Mouse (Mus musculus): ENCODE measurements around the gene Dph2. TPM values are rescaled to one million over a fixed set of nuclear protein-coding genes. Genes with fewer than 3 reads are reported as not detected.

Gene Dph2
- polyA plus RNA-seq, 1 experiment: 8.0 TPM

DNA sequence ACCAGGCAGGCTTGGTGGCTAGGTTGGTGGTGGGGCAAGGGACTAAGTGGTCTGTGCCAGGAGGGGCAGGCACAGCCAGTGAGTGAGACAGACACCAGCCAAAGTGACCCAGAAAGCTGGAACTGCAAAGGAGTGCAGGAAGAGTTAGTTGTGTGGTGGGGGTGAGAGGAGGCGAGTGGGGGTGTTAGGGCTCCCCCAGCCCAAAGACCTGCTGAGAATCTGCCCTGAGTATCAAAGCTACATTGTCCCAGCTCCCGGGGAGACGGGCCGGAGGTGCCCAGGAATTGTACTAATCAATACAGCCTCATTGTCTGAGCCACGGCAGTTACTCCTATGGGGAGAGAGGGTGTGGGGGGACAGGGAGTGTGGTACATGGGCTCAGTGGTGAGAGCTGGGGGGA is 42.3 kb downstream of the Dph2 start:
- no peak for TF ChIP-seq POLR2A (IDR thresholded peaks at IDR 0.05; ENCODE audit: insufficient read depth, low read length)
- Histone ChIP-seq H3K27me3 (ENCODE audit: control insufficient read depth, insufficient read depth, low read length, poor library complexity, severe bottlenecking) (no peaks in the 10 kb centered on the region), H3K4me3 (ENCODE audit: low read depth, low read length) (no peak overlapping the region), H3K27ac (ENCODE audit: insufficient read depth, low read length) (no peak overlapping the region), H3K9me3 (replicated peaks; ENCODE audit: control insufficient read depth, insufficient read depth, low read length, poor library complexity, severe bottlenecking) (no peaks in the 10 kb centered on the region), H3K9ac (ENCODE audit: low read depth, poor library complexity, severe bottlenecking) (no peak overlapping the region), H3K4me1 (ENCODE audit: control insufficient read depth, insufficient read depth, low read length) (no peaks in the 10 kb centered on the region), H3K36me3 (ENCODE audit: control insufficient read depth, insufficient read depth, low read length, poor library complexity, severe bottlenecking) (no peaks in the 10 kb centered on the region)

DNA sequence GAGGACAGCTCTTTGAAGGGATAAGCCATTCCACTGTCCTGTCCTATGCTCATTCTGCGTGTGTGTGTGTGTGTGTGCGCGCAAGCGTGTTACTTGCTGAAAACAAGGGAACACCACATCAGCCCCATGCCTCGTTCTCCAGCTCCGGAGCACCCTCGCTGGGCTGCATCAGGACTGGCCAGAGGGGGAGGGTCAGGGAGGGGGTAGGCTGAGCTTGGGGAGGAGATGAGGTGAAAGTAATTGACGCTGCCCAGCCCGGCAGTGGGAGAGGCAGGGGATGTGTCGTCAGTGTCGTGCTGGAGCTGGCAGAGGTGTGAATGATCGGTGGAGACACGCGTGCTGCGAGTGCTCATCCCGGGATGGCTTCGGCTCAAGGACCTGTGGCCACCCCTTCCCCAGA is 42.8 kb downstream of the Dph2 start:
- TF ChIP-seq CTCF (IDR thresholded peaks at IDR 0.05; ENCODE audit: low read depth, low read length) (no peak), POLR2A (IDR thresholded peaks at IDR 0.05; ENCODE audit: insufficient read depth, low read length) (no peak), EP300 (IDR thresholded peaks at IDR 0.05; ENCODE audit: insufficient read depth, low read depth, low read length) (no peak)
- H3K36me3 ChIP-seq (ENCODE audit: control insufficient read depth, insufficient read depth, low read length, poor library complexity, severe bottlenecking): no peaks in the 10 kb centered on the region
- no peaks in the 10 kb centered on the region for H3K4me1 ChIP-seq (ENCODE audit: control insufficient read depth, insufficient read depth, low read length)
- no peak overlapping the region for H3K27ac ChIP-seq (ENCODE audit: insufficient read depth, low read length)
- H3K4me3 ChIP-seq (ENCODE audit: low read depth, low read length): no peak overlapping the region
- no peaks in the 10 kb centered on the region for H3K27me3 ChIP-seq (ENCODE audit: control insufficient read depth, insufficient read depth, low read length, poor library complexity, severe bottlenecking)
- H3K9me3 ChIP-seq (replicated peaks; ENCODE audit: control insufficient read depth, insufficient read depth, low read length, poor library complexity, severe bottlenecking): no peaks in the 10 kb centered on the region
- H3K9ac ChIP-seq (ENCODE audit: low read depth, poor library complexity, severe bottlenecking): no peak overlapping the region

DNA sequence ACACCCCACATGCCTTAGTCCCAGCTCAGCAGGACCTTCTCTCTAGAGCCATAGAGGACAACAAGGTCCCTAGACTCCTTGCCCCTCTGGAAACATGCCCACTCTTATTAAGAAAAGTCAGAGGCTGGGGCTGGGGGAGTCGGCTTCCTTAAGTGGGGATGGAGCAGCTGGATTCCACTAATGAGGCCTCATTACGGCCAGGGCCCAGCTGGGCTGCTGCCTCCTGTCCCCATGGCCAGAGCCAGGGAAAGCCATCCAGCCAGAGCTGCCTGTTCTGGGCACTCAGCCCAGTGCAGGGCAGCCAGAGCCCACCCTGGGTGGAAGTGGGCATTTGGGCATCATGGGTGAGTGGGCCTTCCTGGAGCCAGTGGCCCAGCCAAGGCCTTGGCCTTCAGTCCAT is 44.8 kb downstream of the Dph2 start:
- no peak overlapping the region for H3K9ac ChIP-seq (ENCODE audit: low read depth, poor library complexity, severe bottlenecking)
- H3K9me3 ChIP-seq (replicated peaks; ENCODE audit: control insufficient read depth, insufficient read depth, low read length, poor library complexity, severe bottlenecking): no peaks in the 10 kb centered on the region
- TF ChIP-seq POLR2A (IDR thresholded peaks at IDR 0.05; ENCODE audit: insufficient read depth, low read length) (no peak), EP300 (IDR thresholded peaks at IDR 0.05; ENCODE audit: insufficient read depth, low read depth, low read length) (no peak), CTCF (IDR thresholded peaks at IDR 0.05; ENCODE audit: low read depth, low read length) (no peak)
- H3K4me3 ChIP-seq (ENCODE audit: low read depth, low read length): no peak overlapping the region
- H3K27me3 ChIP-seq (ENCODE audit: control insufficient read depth, insufficient read depth, low read length, poor library complexity, severe bottlenecking): no peaks in the 10 kb centered on the region
- H3K4me1 ChIP-seq (ENCODE audit: control insufficient read depth, insufficient read depth, low read length): no peaks in the 10 kb centered on the region
- no peaks in the 10 kb centered on the region for H3K36me3 ChIP-seq (ENCODE audit: control insufficient read depth, insufficient read depth, low read length, poor library complexity, severe bottlenecking)
- H3K27ac ChIP-seq (ENCODE audit: insufficient read depth, low read length): no peak overlapping the region

GRCm38 (mm10) chr4:117846261-117846660 is 45.6 kb downstream of the Dph2 start:
- Histone ChIP-seq H3K27me3 (ENCODE audit: control insufficient read depth, insufficient read depth, low read length, poor library complexity, severe bottlenecking) (no peaks in the 10 kb centered on the region), H3K36me3 (ENCODE audit: control insufficient read depth, insufficient read depth, low read length, poor library complexity, severe bottlenecking) (no peaks in the 10 kb centered on the region), H3K9ac (ENCODE audit: low read depth, poor library complexity, severe bottlenecking) (no peak overlapping the region), H3K4me3 (ENCODE audit: low read depth, low read length) (no peak overlapping the region), H3K4me1 (ENCODE audit: control insufficient read depth, insufficient read depth, low read length) (no peaks in the 10 kb centered on the region), H3K27ac (ENCODE audit: insufficient read depth, low read length) (no peak overlapping the region), H3K9me3 (replicated peaks; ENCODE audit: control insufficient read depth, insufficient read depth, low read length, poor library complexity, severe bottlenecking) (no peaks in the 10 kb centered on the region)
- TF ChIP-seq CTCF (IDR thresholded peaks at IDR 0.05; ENCODE audit: low read depth, low read length) (no peak), EP300 (IDR thresholded peaks at IDR 0.05; ENCODE audit: insufficient read depth, low read depth, low read length) (no peak)

DNA sequence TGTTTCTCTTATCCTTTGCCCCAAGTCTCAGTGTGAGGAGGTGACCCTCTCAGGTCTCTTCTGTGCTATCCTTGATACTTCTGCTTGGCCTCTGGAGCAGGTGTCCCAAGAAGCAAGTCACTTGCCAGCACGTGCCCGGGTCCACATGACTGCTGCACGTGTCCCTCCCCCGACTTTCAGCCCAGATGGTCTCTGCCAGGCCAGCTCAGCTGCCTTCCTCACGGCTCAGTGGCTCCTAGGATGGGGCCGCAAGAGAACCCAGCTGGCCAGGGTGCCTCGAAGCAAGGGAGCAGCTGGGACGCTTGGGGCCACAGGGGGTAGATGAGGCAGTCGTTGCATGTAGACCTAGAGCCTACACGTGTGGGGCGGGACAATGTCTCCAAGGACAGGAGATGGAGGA is 46.5 kb downstream of the Dph2 start:
- Histone ChIP-seq H3K9me3 (replicated peaks; ENCODE audit: control insufficient read depth, insufficient read depth, low read length, poor library complexity, severe bottlenecking) (no peaks in the 10 kb centered on the region), H3K36me3 (ENCODE audit: control insufficient read depth, insufficient read depth, low read length, poor library complexity, severe bottlenecking) (no peaks in the 10 kb centered on the region), H3K27me3 (ENCODE audit: control insufficient read depth, insufficient read depth, low read length, poor library complexity, severe bottlenecking) (no peaks in the 10 kb centered on the region), H3K27ac (ENCODE audit: insufficient read depth, low read length) (no peak overlapping the region), H3K9ac (ENCODE audit: low read depth, poor library complexity, severe bottlenecking) (no peak overlapping the region), H3K4me3 (ENCODE audit: low read depth, low read length) (no peak overlapping the region), H3K4me1 (ENCODE audit: control insufficient read depth, insufficient read depth, low read length) (no peaks in the 10 kb centered on the region)
- TF ChIP-seq EP300 (IDR thresholded peaks at IDR 0.05; ENCODE audit: insufficient read depth, low read depth, low read length) (no peak), CTCF (IDR thresholded peaks at IDR 0.05; ENCODE audit: low read depth, low read length) (no peak), POLR2A (IDR thresholded peaks at IDR 0.05; ENCODE audit: insufficient read depth, low read length) (no peak)

- Histone ChIP-seq H3K36me3 (ENCODE audit: control insufficient read depth, insufficient read depth, low read length, poor library complexity, severe bottlenecking) (no peaks in the 10 kb centered on the region), H3K9ac (ENCODE audit: low read depth, poor library complexity, severe bottlenecking) (no peak overlapping the region), H3K27me3 (ENCODE audit: control insufficient read depth, insufficient read depth, low read length, poor library complexity, severe bottlenecking) (no peaks in the 10 kb centered on the region), H3K4me3 (ENCODE audit: low read depth, low read length) (no peak overlapping the region), H3K4me1 (ENCODE audit: control insufficient read depth, insufficient read depth, low read length) (no peaks in the 10 kb centered on the region), H3K9me3 (replicated peaks; ENCODE audit: control insufficient read depth, insufficient read depth, low read length, poor library complexity, severe bottlenecking) (no peaks in the 10 kb centered on the region), H3K27ac (ENCODE audit: insufficient read depth, low read length) (no peak overlapping the region)
- no peak for TF ChIP-seq POLR2A (IDR thresholded peaks at IDR 0.05; ENCODE audit: insufficient read depth, low read length)
- no peak for TF ChIP-seq EP300 (IDR thresholded peaks at IDR 0.05; ENCODE audit: insufficient read depth, low read depth, low read length)
- TF ChIP-seq CTCF (IDR thresholded peaks at IDR 0.05; ENCODE audit: low read depth, low read length): no peak
Observed at GRCm38 (mm10) chr4:117844467-117844866, 47.4 kb downstream of the Dph2 start.

Data from ES-Bruce4 (cell line).